8 mouse cellular contexts compared by ENCODE assay signal in genomic region chr9:105131253-105132001, GRCm38 (mm10). TPM values are rescaled to one million over a fixed set of nuclear protein-coding genes. Genes with fewer than 3 reads are reported as not detected.
DNase-seq lines count a peak whose midpoint lies in the region; ATAC-seq lines count a peak whose summit lies in the region.

Nudt16 (minus strand) TSS chr9:105131824.

- H3K27ac ChIP-seq in intestine, embryonic 14.5 days (ENCODE audit: low read depth), result peak within 1 kb of the TSS; percentile 87

- no peaks in the 10 kb centered on the region for H3K27me3 ChIP-seq in intestine, embryonic 14.5 days (replicated peaks; ENCODE audit: control insufficient read depth, insufficient read depth, low read length)

- under 1% methylated on average over 59 of the region's 60 CpGs for WGBS in intestine, embryonic 14.5 days

- H3K4me3 ChIP-seq in intestine, embryonic 14.5 days (ENCODE audit: low read depth, low read length), result peak within 1 kb of the TSS; percentile 74

- no peaks in the 10 kb centered on the region for H3K4me1 ChIP-seq in intestine, embryonic 14.5 days (replicated peaks; ENCODE audit: control insufficient read depth, insufficient read depth, low read length)

- H3K9ac ChIP-seq in intestine, embryonic 14.5 days (ENCODE audit: low read length), result peak within 1 kb of the TSS; percentile 67

- no peaks in the 10 kb centered on the region for H3K9me3 ChIP-seq in intestine, embryonic 14.5 days (ENCODE audit: control insufficient read depth, low read length)

- peak; percentile 99 for ATAC-seq in intestine, embryonic 14.5 days (replicated peaks; ENCODE audit: low FRiP score, low TSS enrichment, low read depth)

- peak; percentile 79 to 84 for DNase-seq in adrenal gland, adult 18-20 months (ENCODE audit: low spot score in 2 of 2)
- peak; percentile 96 for DNase-seq in embryo, embryonic 11 days
- peak; percentile 91 for DNase-seq in gastrocnemius, postnatal 25 days
- DNase-seq in intestine, embryonic 14.5 days (ENCODE audit: low spot score), result peak; percentile 93
- peak; percentile 84 to 88 for DNase-seq in left cerebral cortex, postnatal 14 days (ENCODE audit: low spot score in 2 of 2)
- peak; percentile 94 for DNase-seq in mesoderm, embryonic 11.5 days (ENCODE audit: low read depth, low spot score)
- peak; percentile 86 to 88 for DNase-seq in right cerebral cortex, postnatal 36 days (ENCODE audit: low spot score in 2 of 2)
- peak; percentile 90 for DNase-seq in yolk sac, embryonic 10.5 days (ENCODE audit: low spot score)

- H3K4me2 ChIP-seq in intestine, embryonic 14.5 days (ENCODE audit: low read length), result peak within 1 kb of the TSS; percentile 74

- intact Hi-C loops in left cerebral cortex, postnatal 14 days (cut with DNase I), result no loop called here

- no peaks in the 10 kb centered on the region for H3K36me3 ChIP-seq in intestine, embryonic 14.5 days (ENCODE audit: control insufficient read depth, insufficient read depth, low read length)

RNA-seq across cellular contexts. Expression of gene Nudt16, which starts in this region (rescaled TPM):
- 10 to 100 TPM; 10.2 to 13.0 TPM for total RNA-seq in adrenal gland, adult 18-20 months (2021)
- total RNA-seq in gastrocnemius, postnatal 25 days (2021), result 1 to 10 TPM; 4.2 to 4.9 TPM
- polyA plus RNA-seq in intestine, embryonic 14.5 days (2014; fragmentation: Nextera tagmentation; extraction: Ambion mirVana), result 21.9 and 23.7 TPM in 2 replicates
- total RNA-seq in left cerebral cortex, postnatal 14 days (2021), result 10 to 100 TPM; 17.2 to 17.6 TPM

Comparison
In these comparisons a context has a peak if more than half of its experiments do, and no peak if none do; other contexts are left out.
1. Peak in every context shown above with its lines: DNase-seq, ATAC-seq, H3K4me3 ChIP-seq and H3K27ac ChIP-seq.